Mouse (Mus musculus): Measurements from ENCODE around the gene Vma21. TPM values are rescaled to one million over a fixed set of nuclear protein-coding genes. Genes with fewer than 3 reads are reported as not detected.

The Vma21 gene
- polyA plus RNA-seq, 1 experiment from 2014 or later = 37.1 TPM

Other genes with a start within 250 kb of the Vma21 start
- 0.06 and 0.11 TPM in 2 replicates for gene Gpr50, start 152.3 kb upstream of the Vma21 start, polyA plus RNA-seq (2016; fragmentation: Nextera tagmentation; extraction: Ambion mirVana)
- not detected in 2 replicates for gene Gm1141, start 105.1 kb downstream of the Vma21 start, polyA plus RNA-seq (2016; fragmentation: Nextera tagmentation; extraction: Ambion mirVana)
- gene Prrg3, start 146.7 kb downstream of the Vma21 start, polyA plus RNA-seq (2016; fragmentation: Nextera tagmentation; extraction: Ambion mirVana) = 1.5 and 1.8 TPM in 2 replicates
- not detected in 2 replicates for gene Fate1, start 157.1 kb downstream of the Vma21 start, polyA plus RNA-seq (2016; fragmentation: Nextera tagmentation; extraction: Ambion mirVana)
- gene Cnga2, start 175.9 kb downstream of the Vma21 start, polyA plus RNA-seq (2016; fragmentation: Nextera tagmentation; extraction: Ambion mirVana) = 0.17 TPM in 1 of 2 replicates, not detected in the other

Data from liver, embryonic 12.5 days (tissue).